Mouse (Mus musculus) testis, postnatal 10 days (tissue): ENCODE data around the gene Tubgcp2.
A peak's percentile ranks its signal among the peaks of the same experiment; 100 is the strongest.

ENCODE experiments used
- DNase-seq: peaks from one replicate; pipeline ENCODE4 v3.0.0; 2021; ENCODE audit warnings: low spot score

The Tubgcp2 gene

GRCm38 (mm10) chr7:139979011-139979719, 57.3 kb downstream of the Tubgcp2 start:
- no peak for DNase-seq

DNA sequence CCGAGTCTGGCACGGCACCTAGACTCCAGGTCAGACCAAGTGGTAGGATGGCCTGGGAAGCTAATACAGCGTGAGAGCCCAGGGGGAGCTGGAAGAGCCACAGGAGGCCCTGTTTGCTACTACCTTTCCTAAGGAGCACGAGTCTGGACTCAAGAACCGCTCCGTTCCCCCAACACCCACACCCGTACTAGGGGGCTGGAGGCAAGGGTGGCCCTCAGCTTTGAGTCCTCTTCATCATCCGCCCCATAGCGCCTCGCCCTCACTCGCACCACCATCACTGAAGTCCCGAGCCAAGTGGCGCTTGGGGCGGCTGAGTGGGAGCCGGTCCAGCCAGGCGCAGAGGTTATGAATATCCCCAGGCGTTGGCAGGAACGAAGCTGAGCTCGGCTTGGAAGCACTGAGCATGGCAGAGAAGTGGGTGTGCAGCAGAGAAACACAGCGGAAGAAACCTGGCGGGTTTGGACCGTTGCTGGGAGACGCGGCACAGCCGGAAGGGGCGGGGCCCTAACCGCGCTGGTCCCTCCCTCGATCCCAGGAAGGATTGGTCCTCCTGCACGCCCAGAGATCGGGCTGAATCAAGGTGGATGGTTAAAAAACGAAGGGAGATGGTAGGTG, 58.1 kb downstream of the Tubgcp2 start, which contains the start of gene 6430531B16Rik:
6430531B16Rik (minus strand) TSS at position 478 of the 615 bp plus-strand sequence.
- DNase-seq = peak; percentile 91

- no peak for DNase-seq
Observed at GRCm38 (mm10) chr7:139975471-139975870, 61.0 kb downstream of the Tubgcp2 start.

DNA sequence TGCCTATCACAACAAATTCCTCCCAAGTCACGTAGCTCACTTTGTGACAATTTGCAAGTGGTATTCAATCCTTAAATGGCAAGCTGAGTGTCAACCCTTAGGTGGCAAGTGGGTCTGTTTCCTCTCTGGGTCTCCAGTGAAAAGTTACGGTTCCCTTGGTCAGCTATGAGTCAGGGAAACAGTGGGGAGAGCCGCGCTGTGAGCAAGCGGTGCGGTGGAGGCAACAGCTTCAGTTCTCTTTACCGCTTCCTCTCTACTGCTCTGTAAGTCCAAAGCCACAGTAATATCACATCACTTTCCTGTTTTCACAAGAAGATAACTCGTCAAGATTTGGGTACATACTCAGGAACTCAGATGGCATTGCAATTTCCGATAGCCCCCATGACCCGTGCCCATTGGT, 62.2 kb downstream of the Tubgcp2 start:
- DNase-seq = no peak

DNA sequence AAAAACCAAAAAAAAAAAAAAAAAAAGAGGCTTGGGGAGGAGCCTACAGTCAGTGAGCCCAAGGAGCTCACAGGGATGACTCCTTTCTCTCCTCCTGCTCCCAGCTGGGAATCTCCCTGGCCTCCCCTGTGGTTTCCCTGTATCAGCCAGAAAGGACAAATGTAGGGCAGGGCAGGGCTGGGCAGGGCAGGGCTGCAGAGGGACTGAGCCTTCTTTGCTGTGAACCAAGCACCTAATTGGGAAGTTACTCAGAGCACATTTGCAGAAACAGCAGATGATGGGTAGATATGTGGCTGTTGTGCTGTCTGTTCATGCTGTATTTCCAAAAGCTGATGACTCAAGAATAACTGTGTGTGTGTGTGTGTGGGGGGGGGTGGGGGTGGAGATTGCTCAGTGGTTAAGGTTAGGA, 63.5 kb downstream of the Tubgcp2 start:
- DNase-seq = no peak

DNA sequence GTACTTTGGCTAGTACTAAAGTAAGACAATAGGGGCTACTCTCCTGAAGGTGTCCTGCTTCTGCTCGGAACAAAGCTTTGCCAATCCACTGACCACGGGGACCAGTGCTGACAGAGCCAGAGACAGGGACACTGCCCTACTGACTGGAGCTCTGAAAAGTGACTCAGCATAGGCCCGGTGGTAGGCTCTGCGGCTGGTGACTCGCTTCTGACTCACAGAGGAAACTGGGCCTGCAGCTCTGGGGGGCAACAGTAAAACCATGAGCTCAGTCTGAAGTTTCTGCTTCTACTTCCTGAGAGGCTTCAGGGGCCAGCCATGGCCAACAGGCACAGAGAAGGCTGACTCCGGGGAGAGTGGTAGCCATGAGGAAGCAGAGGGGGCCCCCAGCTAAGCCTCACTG, 65.0 kb downstream of the Tubgcp2 start:
- DNase-seq = no peak

DNA sequence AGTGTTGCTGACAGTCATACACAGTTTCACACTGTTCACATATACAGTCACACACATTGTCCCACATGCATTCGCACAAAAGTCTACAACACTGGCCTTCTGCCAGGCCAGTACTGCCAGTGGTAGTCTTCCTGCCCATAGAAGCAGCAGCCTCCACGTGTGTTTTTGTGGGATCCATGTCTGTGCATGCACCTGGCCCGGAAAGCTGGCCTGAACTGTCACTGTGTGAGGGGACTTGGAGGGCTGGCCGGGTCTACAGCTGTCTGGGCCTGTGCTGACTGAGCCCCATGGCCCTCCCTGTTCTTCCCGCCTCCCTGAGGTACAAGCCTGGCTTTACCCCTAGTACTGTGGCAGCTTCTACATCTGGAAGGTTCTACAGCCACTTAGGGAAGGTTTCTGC, 65.5 kb downstream of the Tubgcp2 start:
- DNase-seq = no peak

DNA sequence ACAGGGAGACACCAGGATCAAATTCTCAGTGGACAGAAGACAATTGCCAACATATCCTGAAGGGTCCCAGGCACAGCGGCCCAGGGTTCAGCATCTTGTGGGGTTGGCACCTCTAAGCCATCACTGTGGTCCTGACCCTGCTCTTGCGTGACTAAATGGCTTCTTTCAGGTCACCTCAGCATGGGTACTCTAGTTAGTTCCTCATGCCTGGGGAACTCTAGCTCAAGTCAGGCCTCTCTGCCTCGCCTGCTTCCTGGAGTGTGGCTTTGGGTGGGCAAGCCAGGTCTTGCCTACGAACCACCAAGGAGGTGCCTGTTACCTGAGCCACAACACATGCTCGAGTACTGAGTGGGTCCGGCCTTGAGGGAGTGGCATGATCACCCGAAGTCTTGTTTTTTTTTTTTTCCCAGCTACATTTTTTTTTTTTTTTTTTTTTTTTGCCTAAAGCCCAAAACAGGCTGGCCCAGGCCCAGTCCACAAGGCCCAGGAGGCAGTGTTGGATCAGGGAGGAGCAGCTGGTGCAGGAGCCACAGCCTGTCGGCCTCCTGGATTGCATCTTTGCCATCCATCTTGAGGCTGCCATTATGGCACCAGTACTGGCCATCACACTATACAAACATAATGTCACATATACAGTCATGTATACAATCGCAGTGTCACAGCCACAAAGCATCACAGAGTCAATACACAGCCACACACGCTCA, 66.1 kb downstream of the Tubgcp2 start:
- DNase-seq = no peak

DNA sequence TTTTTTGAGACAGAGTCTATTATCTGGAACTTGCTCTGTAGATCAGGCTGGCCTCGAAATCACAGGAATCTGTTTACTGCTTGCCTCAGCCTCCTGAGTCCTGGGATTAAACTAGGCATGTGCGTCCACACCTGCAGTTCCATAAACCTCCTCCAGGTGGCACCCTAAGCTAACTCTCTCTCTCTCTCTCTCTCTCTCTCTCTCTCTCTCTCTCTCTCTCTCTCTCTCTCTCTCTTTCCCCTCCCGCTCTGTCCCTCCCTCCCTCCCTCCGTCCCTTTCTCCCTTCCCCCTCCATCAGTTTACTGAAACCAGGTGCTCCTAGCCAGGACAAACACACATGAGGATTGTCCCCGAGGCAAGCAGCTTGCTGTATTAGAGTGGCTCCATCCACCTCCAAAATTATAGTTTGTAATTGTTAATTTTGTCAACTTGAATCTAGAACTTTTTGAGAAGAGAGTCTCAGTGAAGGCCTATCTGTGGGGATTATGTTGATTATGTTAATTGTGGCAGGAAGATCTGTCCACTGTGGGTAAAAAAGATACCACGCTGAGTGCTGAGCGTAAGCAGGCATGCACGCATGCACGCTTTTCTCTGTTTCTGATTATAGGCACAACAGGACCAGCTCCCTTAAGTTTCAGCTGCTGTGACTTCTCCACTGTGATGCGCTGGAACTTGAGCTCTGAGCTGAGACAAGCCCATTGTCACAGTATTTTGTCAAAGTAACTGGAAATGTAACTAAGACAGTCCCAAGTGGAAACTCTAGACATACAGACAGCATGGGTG, 66.9 kb downstream of the Tubgcp2 start:
- DNase-seq = peak; percentile 94

DNA sequence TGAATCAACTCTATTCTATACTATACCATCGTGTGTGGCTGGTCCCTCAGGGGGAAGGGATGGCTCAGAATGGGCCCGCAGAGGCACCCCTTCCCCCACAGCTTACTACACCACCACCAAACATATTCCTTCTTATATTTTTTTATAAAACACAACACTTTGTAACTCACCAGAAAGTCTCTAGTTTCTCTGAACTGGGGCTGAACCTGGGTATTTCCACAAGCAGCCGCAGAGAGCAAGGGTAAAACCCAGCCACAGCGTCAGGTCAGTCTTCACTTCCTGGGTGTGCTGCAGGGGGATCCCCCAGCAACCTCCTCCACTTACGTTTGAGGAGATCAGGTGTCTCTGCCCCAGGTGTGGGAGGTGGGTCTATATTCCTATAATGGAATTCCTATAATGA, 68.0 kb downstream of the Tubgcp2 start:
- no peak for DNase-seq

GRCm38 (mm10) chr7:139967175-139967574, 69.3 kb downstream of the Tubgcp2 start:
- no peak for DNase-seq

GRCm38 (mm10) chr7:139963814-139964213, 72.7 kb downstream of the Tubgcp2 start:
- DNase-seq = peak; percentile 46

GRCm38 (mm10) chr7:139961141-139961540, 75.3 kb downstream of the Tubgcp2 start:
- DNase-seq = peak; percentile 72

GRCm38 (mm10) chr7:139957958-139958357, 78.5 kb downstream of the Tubgcp2 start:
- peak; percentile 87 for DNase-seq

GRCm38 (mm10) chr7:139957437-139957836, 79.0 kb downstream of the Tubgcp2 start:
- DNase-seq = peak; percentile 49

DNA sequence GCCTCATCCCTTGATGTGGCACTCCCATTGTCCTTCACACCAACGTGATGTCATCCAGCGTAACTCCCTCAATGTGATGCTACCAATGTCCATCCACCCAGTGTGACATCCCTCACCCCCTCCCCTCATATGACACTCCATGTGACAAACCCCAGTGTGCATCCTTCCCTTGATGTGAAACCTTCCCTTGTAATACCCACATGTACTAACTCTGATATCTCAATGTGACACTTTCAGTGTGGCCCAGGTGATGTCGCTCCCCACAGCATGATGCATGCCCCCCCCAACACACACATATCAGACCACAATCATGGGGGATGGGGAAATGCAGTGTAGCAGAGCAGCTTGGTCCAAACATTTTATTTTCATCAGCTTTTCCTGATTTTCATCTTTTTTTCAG, 79.8 kb downstream of the Tubgcp2 start:
- no peak for DNase-seq

DNA sequence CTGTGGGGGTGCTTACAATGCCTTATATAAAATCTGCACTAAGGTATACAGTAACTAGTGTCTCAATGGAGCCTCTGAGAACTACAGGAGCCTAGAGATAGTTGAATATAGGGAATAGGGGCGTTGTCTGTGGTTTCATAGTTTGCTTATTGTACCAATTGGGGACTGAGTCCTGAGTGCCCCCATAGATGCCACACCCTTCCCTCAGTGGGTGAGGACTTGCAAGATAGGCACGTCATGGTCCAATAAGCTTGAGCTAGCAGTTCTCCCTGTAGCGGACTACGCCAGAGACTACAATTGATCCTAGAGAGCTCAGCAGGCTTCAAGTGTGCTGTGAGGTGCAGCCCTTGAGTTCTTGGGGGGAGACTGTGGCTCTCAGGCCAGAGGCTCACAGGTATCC, 81.0 kb downstream of the Tubgcp2 start:
- no peak for DNase-seq

- DNase-seq = no peak
Observed at GRCm38 (mm10) chr7:139951991-139952633, 84.4 kb downstream of the Tubgcp2 start.

- peak; percentile 58 for DNase-seq
Observed at GRCm38 (mm10) chr7:139951079-139951478, 85.4 kb downstream of the Tubgcp2 start.

DNA sequence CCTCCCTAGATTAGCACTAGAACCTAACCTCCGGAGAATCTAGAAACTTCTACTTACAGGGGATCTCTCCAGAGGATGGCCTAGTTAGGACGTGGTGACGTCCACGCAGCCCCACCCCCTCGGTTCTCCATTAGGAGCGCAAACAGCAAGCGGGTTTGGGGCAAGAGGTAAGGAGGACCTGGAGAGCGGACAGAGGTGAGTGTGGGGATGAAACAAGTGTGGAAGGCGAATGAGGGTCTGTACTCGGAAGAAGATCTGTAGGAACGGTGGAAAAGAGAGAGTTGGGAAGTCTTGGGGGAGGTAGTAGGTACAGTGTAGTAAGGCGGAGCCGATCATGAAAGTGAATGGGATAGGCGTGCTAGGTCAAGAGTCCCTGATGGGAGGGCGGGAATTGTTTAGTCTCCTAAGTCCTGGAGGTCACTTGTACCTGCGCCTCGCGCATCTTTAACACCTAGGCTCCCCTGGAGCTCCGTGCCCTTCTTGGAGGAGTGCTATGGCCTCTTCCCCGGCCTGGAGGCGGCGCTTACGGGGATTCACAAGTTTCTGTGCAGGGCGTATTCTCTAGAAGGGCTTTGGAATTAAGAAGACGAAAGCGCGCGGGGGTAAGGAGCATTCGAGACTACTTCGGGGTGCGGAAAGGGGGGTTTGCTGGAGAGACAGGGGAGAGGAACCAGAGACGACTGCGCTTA, 86.0 kb downstream of the Tubgcp2 start:
- DNase-seq = peak; percentile 71

- DNase-seq = peak; percentile 70
Observed at GRCm38 (mm10) chr7:139949893-139950282, 86.6 kb downstream of the Tubgcp2 start.
